Mouse (Mus musculus) hindlimb bud, embryonic 11.5 days (tissue): ENCODE data around the gene Dhcr7.

Experiments used
- DNase-seq: peaks from one replicate; pipeline ENCODE4 v3.0.0-alpha.2; 2012; ENCODE audit warnings: low read depth, low spot score; ENCODE audit errors: extremely low spot score

Dhcr7 gene

GRCm38 (mm10) chr7:143832611-143833010, 9.7 kb downstream of the Dhcr7 start:
- no peak for DNase-seq

GRCm38 (mm10) chr7:143833581-143834190, 10.7 kb downstream of the Dhcr7 start:
- no peak for DNase-seq

GRCm38 (mm10) chr7:143834316-143834715, 11.4 kb downstream of the Dhcr7 start:
- no peak for DNase-seq

- DNase-seq: no peak
Observed at GRCm38 (mm10) chr7:143834972-143835371, 12.0 kb downstream of the Dhcr7 start.

- DNase-seq: no peak
Observed at GRCm38 (mm10) chr7:143837705-143838358, 14.9 kb downstream of the Dhcr7 start.

GRCm38 (mm10) chr7:143840121-143840520, 17.2 kb downstream of the Dhcr7 start:
- DNase-seq: no peak

GRCm38 (mm10) chr7:143841301-143841700, 18.4 kb downstream of the Dhcr7 start:
- no peak for DNase-seq

- no peak for DNase-seq
Observed at GRCm38 (mm10) chr7:143848127-143848767, 25.3 kb downstream of the Dhcr7 start.

GRCm38 (mm10) chr7:143848768-143849482, 26.0 kb downstream of the Dhcr7 start:
- no peak for DNase-seq

- DNase-seq: no peak
Observed at GRCm38 (mm10) chr7:143866538-143866937, 43.6 kb downstream of the Dhcr7 start, which contains the start of gene Gm498. Gene Gm498 (plus strand): TSS chr7:143866838.

GRCm38 (mm10) chr7:143868874-143869273, 45.9 kb downstream of the Dhcr7 start:
- DNase-seq: no peak

GRCm38 (mm10) chr7:143883717-143884116, 60.8 kb downstream of the Dhcr7 start:
- DNase-seq: no peak

- DNase-seq: no peak
Observed at GRCm38 (mm10) chr7:143891146-143891545, 68.2 kb downstream of the Dhcr7 start.

GRCm38 (mm10) chr7:143892361-143892760, 69.4 kb downstream of the Dhcr7 start:
- DNase-seq: no peak
